Mouse (Mus musculus): ENCODE results near the gene Tapt1.

DNA sequence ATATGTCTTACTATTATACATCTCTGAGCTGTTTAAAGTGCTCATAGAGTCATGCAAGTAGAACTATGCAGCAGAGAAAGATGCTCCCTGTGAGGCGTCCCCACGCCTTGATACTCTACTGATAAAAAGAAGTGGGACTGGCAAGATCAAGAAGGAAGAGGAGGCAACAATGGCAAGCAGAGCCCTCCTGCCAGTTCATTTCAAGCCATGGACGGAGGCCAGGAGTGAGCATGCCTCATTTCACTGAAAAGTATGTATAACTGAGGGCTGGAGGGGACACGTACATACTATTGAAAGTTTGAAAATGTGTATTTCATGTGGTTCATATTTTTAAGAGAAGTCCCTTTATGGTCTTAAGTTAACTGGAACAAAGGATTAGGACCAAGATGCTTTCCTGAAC, 28.0 kb downstream of the Tapt1 start:
- TF ChIP-seq CTCF (IDR thresholded peaks at IDR 0.05; ENCODE audit: low read depth, low read length) (no peak), EP300 (IDR thresholded peaks at IDR 0.05; ENCODE audit: insufficient read depth, low read depth, low read length) (no peak), POLR2A (IDR thresholded peaks at IDR 0.05; ENCODE audit: insufficient read depth, low read length) (no peak)
